Mouse (Mus musculus): ENCODE data around the gene Shd. TPM values are rescaled to one million over a fixed set of nuclear protein-coding genes. Genes with fewer than 3 reads are reported as not detected.

The Shd gene
- under 1 TPM; 0.17 to 0.95 TPM for polyA plus RNA-seq (2017; shearing (Covaris generic))

DNA sequence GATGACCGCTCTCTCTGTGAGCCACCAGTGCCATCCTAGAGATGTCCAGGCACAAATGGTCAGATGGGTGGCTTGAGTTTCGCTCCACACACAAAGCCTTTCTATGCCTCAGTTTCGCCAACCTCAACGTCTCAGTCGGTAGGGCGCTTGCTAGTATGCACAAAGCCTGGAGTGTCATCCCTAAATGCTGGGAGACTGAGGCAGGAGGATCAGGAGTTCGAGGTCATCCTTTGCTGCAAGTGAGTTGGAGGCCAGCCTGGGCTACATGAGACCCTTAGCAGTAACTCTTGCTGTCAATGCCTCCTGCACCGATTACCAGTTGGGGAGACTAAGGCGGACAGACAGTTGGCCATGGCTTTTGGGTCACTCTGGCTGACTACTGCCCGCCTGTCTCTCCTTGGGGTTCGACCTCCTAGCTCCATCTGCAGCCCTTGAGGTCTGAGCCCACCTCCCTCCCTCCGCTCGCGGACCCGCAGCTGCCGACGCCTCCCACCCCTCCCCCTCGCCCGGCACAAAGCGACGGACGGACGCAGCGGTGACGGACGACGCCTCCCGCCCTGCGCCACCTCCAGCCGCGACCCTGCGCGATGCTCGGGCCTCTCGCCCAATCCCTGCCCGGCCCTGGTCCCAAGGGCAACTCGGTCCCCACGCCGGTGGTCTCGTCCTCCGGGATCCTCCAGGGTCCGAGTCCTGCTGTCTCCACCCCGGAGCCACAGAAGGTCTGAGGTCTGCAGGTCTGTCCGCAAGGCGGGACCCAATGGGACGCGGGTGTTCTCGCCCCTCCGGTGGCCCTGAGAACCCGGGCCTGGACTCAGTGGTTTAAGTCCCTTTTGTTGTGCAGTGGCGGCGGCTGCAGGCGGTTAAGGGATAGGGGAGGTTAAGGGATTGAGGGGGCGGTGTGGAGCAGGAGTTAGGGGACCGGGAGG, at the start of gene Shd:
Shd (plus strand) TSS at position 502 of the 926 bp plus-strand sequence.

DNA sequence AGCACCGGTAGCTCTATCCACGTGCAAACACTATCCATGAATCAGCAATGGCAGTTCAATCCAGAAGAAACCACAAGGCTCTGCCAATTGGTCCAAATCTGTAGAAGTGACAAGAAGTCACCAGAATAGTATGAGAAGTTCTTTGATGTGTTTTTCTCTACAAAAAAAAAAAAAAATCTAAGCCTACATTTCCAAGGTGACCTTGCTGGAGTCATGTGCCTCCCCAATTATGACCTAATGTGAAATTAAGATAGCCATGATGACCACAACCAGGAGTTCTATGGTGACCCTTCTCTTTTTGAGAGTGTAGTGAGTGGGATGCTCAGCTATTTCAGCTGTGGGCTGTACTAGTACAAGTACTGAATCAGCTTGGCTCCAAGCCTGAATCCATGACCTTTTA, 20.9 kb upstream of the Shd start, which contains the start of gene Zfp119b:
Zfp119b (minus strand) TSS at position 101 of the 400 bp plus-strand sequence.

DNA sequence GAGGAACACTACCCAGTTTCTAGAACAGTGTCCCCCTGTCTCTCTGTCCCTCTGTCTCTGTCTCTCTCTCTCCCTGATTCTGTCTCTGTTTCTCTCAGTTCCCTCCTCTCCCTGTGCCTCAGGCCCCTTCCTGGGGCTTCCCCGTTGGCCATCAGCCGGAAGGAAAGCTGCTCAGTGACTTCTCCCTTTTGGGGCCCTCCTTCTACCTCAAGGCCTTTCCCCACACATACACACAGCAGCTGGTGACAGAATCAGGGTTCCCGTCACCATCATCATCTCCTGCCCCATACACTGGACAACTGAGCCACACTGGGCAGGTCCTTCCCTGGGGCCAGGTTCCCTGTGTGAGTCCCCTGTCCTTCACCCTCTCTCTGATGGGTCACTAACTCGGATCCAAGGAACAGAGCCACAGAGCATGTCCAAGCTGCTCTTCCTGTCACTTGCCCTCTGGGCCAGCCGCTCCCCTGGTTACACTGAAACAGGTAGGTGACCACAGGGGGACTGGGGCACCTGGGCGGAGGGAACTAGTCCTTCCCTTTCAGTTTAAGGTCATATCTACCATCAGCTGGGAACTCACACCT, 17.7 kb upstream of the Shd start, which contains the start of gene Ebi3:
Ebi3 (plus strand) TSS at position 194 of the 581 bp plus-strand sequence.

DNA sequence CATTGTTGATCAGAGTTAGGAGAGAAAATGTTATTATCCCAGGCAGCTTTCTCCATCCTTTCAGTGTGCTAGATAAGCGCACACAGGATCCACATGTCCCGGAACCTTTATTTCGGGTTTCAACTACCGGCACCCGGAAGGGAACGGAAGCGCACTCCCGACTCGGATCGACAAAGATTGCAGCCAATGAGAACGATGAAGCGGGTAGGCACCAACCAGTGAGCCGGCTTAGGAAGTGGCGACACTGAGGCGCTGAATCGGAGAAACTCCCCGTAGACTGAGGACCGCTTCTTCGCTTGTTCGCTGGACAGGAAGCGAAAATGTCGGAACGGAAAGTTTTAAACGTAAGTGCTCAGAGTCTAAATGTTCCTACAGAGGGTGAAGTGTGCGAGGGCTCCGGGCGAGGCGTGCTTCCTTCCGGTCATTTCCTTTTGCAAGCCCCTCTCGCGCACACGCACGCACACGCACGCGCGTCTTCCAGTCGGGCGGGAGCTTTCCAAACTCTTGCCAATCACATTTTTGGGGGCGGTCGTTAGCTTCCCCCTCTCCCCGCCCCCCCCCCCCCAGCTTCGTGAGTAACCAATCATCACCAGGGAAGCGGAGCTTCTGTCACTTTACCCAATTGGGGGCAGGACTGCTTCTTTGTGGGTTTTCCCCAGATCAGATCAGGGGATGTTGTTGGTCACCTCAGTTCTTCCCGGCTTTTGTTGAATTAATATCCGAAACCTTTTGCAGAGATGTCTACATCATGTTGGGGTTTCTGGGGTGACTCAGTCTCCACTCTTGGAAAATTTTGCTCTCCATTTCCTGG, 11.1 kb upstream of the Shd start, which contains the start of gene Yju2:
Yju2 (plus strand) TSS at position 182 of the 811 bp plus-strand sequence.

DNA sequence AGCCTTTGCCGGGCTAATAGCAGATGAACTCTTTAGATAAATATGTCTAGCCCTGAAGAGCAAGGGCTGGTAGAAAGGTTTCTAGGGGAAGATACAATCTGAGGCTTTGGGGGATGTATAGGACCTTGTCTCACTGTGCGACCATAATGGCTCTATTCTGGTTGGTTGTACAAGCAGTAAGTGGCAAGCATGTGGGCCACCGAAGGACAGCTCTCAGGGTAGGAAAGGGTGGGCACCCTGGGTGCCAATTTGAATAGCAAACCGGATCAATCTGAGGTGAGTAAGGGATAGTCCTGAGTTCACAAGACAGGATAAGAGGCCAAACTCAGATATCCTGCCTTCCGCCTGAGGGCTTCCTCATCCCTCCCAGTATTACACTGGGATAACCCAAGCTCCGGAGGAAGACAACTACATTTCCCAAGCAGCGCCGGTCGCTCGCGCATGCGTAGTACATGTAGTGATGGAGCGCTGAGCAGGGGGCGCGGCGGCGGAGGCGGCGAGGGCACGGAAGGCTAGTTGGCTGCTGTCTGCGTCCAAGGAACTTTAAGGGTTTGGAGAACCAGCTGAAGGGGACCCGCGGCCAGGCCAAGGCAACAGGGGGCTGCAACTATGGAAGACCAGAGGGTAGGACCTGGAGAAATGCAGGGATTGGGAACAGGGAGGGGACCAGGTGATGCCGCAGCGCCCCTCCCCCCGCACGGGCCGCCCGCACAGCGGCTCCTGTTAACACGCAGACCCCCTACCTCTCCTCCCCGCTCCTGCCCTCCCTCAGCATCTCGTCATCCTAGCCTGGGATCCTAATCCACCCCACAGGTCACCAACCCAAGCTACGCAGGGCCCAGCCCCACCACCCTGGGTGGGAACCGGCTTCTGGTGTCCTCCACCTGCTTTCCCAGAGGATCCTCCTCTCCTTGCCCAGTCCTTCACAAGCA, 16.0 kb downstream of the Shd start, which contains the start of gene Fsd1:
Fsd1 (plus strand) TSS at position 480 of the 932 bp plus-strand sequence.

DNA sequence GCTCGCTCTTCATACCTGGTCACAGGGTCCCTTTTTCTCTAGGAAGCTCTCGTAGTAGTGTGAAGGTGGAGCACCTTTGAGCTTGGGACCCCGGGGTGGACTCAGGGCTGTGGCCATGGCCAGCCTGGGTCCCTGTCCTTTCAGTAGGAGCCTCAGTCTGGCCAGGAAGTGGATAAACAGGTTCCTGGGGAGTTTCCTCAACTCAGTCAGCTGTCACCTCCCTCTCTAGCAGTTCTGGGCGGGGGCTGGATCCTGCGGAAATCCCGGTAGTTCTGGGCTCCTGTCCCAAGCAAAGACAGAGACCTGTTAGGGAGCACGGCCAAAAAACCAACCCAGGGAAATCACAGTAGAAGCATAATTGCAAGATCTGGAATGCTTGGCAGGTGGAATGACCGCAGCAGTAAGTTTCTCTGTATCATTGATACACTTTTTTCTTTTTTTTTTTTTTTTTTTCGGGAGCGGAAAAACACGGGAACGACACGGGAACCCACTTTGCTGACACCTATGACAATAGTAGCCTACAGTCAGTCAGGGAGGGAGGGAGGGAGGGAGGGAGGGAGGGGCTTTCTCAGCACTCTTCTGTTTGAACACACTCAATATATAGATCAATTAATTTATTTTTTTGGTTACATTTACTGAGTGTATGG, 35.3 kb downstream of the Shd start, which contains the start of the genes Stap2 and Mpnd:
Stap2 (minus strand) TSS at position 170 of the 647 bp plus-strand sequence.
Mpnd (plus strand) TSS at position 297 of the 647 bp plus-strand sequence.

Other genes with a start within 250 kb of the Shd start
- under 1 TPM; 0.25 to 0.49 TPM for gene Adgre4, start 220.5 kb upstream of the Shd start, polyA plus RNA-seq (2017; shearing (Covaris generic))
- 10 to 100 TPM in 1 of 2 experiments, 1 to 10 TPM in 1; 9.5 to 17.1 TPM for gene Zfp119a, start 91.5 kb upstream of the Shd start, polyA plus RNA-seq (2017; shearing (Covaris generic))
- 10 to 100 TPM; 20.8 to 24.1 TPM for gene Zfp959, start 78.4 kb upstream of the Shd start, polyA plus RNA-seq (2017; shearing (Covaris generic))
- gene Zfp119b, start 21.0 kb upstream of the Shd start, polyA plus RNA-seq (2017; shearing (Covaris generic)): 10 to 100 TPM in 1 of 2 experiments, 1 to 10 TPM in 1; 9.2 to 13.1 TPM
- 10 to 100 TPM; 43.1 to 73.4 TPM for gene Ebi3, start 17.8 kb upstream of the Shd start, polyA plus RNA-seq (2017; shearing (Covaris generic))
- gene Yju2, start 11.4 kb upstream of the Shd start, polyA plus RNA-seq (2017; shearing (Covaris generic)): 10 to 100 TPM; 29.4 to 44.6 TPM
- gene Fsd1, start 16.0 kb downstream of the Shd start, polyA plus RNA-seq (2017; shearing (Covaris generic)): under 1 TPM in 1 of 2 experiments, not detected in 1; 0.93 TPM
- under 1 TPM; 0.31 to 0.97 TPM for gene Stap2, start 35.1 kb downstream of the Shd start, polyA plus RNA-seq (2017; shearing (Covaris generic))
- 100 to 1,000 TPM; 106 to 109 TPM for gene Mpnd, start 35.2 kb downstream of the Shd start, polyA plus RNA-seq (2017; shearing (Covaris generic))
- gene Sh3gl1, start 66.2 kb downstream of the Shd start, polyA plus RNA-seq (2017; shearing (Covaris generic)): 100 to 1,000 TPM; 159 to 164 TPM
- 10 to 100 TPM in 1 of 2 experiments, 1 to 10 TPM in 1; 4.0 to 11.4 TPM for gene Chaf1a, start 70.0 kb downstream of the Shd start, polyA plus RNA-seq (2017; shearing (Covaris generic))
- 10 to 100 TPM; 76.4 TPM for gene Ubxn6, start 104.6 kb downstream of the Shd start, polyA plus RNA-seq (2017; shearing (Covaris generic))
- gene Hdgfl2, start 109.2 kb downstream of the Shd start, polyA plus RNA-seq (2017; shearing (Covaris generic)): 100 to 1,000 TPM in 1 of 2 experiments, 10 to 100 TPM in 1; 97.9 to 101 TPM
- not detected for gene Plin4, start 139.3 kb downstream of the Shd start, polyA plus RNA-seq (2017; shearing (Covaris generic))
- not detected for gene Plin5, start 147.1 kb downstream of the Shd start, polyA plus RNA-seq (2017; shearing (Covaris generic))
- under 1 TPM in 1 of 2 experiments, not detected in 1; 0.74 TPM for gene Lrg1, start 151.5 kb downstream of the Shd start, polyA plus RNA-seq (2017; shearing (Covaris generic))
- gene Sema6b, start 169.9 kb downstream of the Shd start, polyA plus RNA-seq (2017; shearing (Covaris generic)): under 1 TPM; 0.12 to 0.44 TPM
- 10 to 100 TPM; 32.7 to 39.4 TPM for gene Tnfaip8l1, start 192.0 kb downstream of the Shd start, polyA plus RNA-seq (2017; shearing (Covaris generic))
- 10 to 100 TPM; 57.9 to 59.9 TPM for gene Mydgf, start 213.5 kb downstream of the Shd start, polyA plus RNA-seq (2017; shearing (Covaris generic))
- 10 to 100 TPM; 19.0 to 43.4 TPM for gene Dpp9, start 248.4 kb downstream of the Shd start, polyA plus RNA-seq (2017; shearing (Covaris generic))